Mouse (Mus musculus): ENCODE measurements around the gene Tmem39b. TPM values are rescaled to one million over a fixed set of nuclear protein-coding genes. Genes with fewer than 3 reads are reported as not detected.

Gene Tmem39b
- polyA plus RNA-seq, 1 experiment from 2014 or later: 24.1 TPM

GRCm38 (mm10) chr4:129672083-129672877 is 24.4 kb downstream of the Tmem39b start, which contains the start of gene Kpna6:
Gene Kpna6, minus strand, starts transcription at chr4:129672767.
- Histone ChIP-seq H3K36me3 (ENCODE audit: control insufficient read depth, insufficient read depth, low read length) (peaks cover 9% of the 10 kb centered on the region), H3K27me3 (replicated peaks; ENCODE audit: control insufficient read depth, insufficient read depth, low read length) (no peaks in the 10 kb centered on the region), H3K27ac (ENCODE audit: low read depth, low read length) (peak within 1 kb of the TSS; percentile 76), H3K4me1 (replicated peaks; ENCODE audit: control insufficient read depth, insufficient read depth, low read length) (peaks cover 15% of the 10 kb centered on the region), H3K9me3 (ENCODE audit: control insufficient read depth, low read length) (no peaks in the 10 kb centered on the region), H3K4me3 (ENCODE audit: low read depth, low read length) (peak within 1 kb of the TSS; percentile 95), H3K4me2 (peak within 1 kb of the TSS; percentile 77), H3K9ac (ENCODE audit: low read depth, low read length) (peak within 1 kb of the TSS; percentile 92)
- ATAC-seq (replicated peaks; ENCODE audit: low FRiP score) (peak; percentile 82), DNase-seq (ENCODE audit: low spot score) (peak; percentile 89)
- WGBS: under 1% methylated on average over 65 of the region's 65 CpGs

- peak overlapping the region; percentile 77 for H3K4me2 ChIP-seq
- peaks cover 7% of the 10 kb centered on the region for H3K36me3 ChIP-seq (ENCODE audit: control insufficient read depth, insufficient read depth, low read length)
- peak overlapping the region; percentile 76 for H3K27ac ChIP-seq (ENCODE audit: low read depth, low read length)
- no peaks in the 10 kb centered on the region for H3K27me3 ChIP-seq (replicated peaks; ENCODE audit: control insufficient read depth, insufficient read depth, low read length)
- DNase-seq (ENCODE audit: low spot score): no peak
- H3K9ac ChIP-seq (ENCODE audit: low read depth, low read length): peak overlapping the region; percentile 92
- no peaks in the 10 kb centered on the region for H3K9me3 ChIP-seq (ENCODE audit: control insufficient read depth, low read length)
- WGBS: 6% methylated on average over 12 of the region's 12 CpGs
- peaks cover 15% of the 10 kb centered on the region for H3K4me1 ChIP-seq (replicated peaks; ENCODE audit: control insufficient read depth, insufficient read depth, low read length)
- peak overlapping the region; percentile 95 for H3K4me3 ChIP-seq (ENCODE audit: low read depth, low read length)
- ATAC-seq (replicated peaks; ENCODE audit: low FRiP score): peak; percentile 60
Measured at GRCm38 (mm10) chr4:129671491-129672082, 25.1 kb downstream of the Tmem39b start.

- 88% methylated on average over 3 of the region's 3 CpGs for WGBS
- DNase-seq (ENCODE audit: low spot score) (no peak), ATAC-seq (replicated peaks; ENCODE audit: low FRiP score) (no peak)
- no peaks in the 10 kb centered on the region for H3K4me1 ChIP-seq (replicated peaks; ENCODE audit: control insufficient read depth, insufficient read depth, low read length)
- no peaks in the 10 kb centered on the region for H3K27me3 ChIP-seq (replicated peaks; ENCODE audit: control insufficient read depth, insufficient read depth, low read length)
- H3K36me3 ChIP-seq (ENCODE audit: control insufficient read depth, insufficient read depth, low read length): peaks cover 25% of the 10 kb centered on the region
- H3K9ac ChIP-seq (ENCODE audit: low read depth, low read length): no peak overlapping the region
- H3K27ac ChIP-seq (ENCODE audit: low read depth, low read length): no peak overlapping the region
- no peak overlapping the region for H3K4me2 ChIP-seq
- H3K9me3 ChIP-seq (ENCODE audit: control insufficient read depth, low read length): no peaks in the 10 kb centered on the region
- no peak overlapping the region for H3K4me3 ChIP-seq (ENCODE audit: low read depth, low read length)
Measured at GRCm38 (mm10) chr4:129662255-129662813, 34.3 kb downstream of the Tmem39b start.

GRCm38 (mm10) chr4:129661584-129661983 is 35.1 kb downstream of the Tmem39b start:
- ATAC-seq (replicated peaks; ENCODE audit: low FRiP score) (no peak), DNase-seq (ENCODE audit: low spot score) (no peak)
- H3K9me3 ChIP-seq (ENCODE audit: control insufficient read depth, low read length): no peaks in the 10 kb centered on the region
- H3K27ac ChIP-seq (ENCODE audit: low read depth, low read length): no peak overlapping the region
- peaks cover 28% of the 10 kb centered on the region for H3K36me3 ChIP-seq (ENCODE audit: control insufficient read depth, insufficient read depth, low read length)
- H3K4me2 ChIP-seq: no peak overlapping the region
- 86% methylated on average over 3 of the region's 3 CpGs for WGBS
- H3K4me3 ChIP-seq (ENCODE audit: low read depth, low read length): no peak overlapping the region
- H3K9ac ChIP-seq (ENCODE audit: low read depth, low read length): no peak overlapping the region
- H3K27me3 ChIP-seq (replicated peaks; ENCODE audit: control insufficient read depth, insufficient read depth, low read length): no peaks in the 10 kb centered on the region
- no peaks in the 10 kb centered on the region for H3K4me1 ChIP-seq (replicated peaks; ENCODE audit: control insufficient read depth, insufficient read depth, low read length)

GRCm38 (mm10) chr4:129654770-129655169 is 41.9 kb downstream of the Tmem39b start:
- Histone ChIP-seq H3K9me3 (ENCODE audit: control insufficient read depth, low read length) (no peaks in the 10 kb centered on the region), H3K9ac (ENCODE audit: low read depth, low read length) (no peak overlapping the region), H3K36me3 (ENCODE audit: control insufficient read depth, insufficient read depth, low read length) (peaks cover 57% of the 10 kb centered on the region), H3K27ac (ENCODE audit: low read depth, low read length) (no peak overlapping the region), H3K27me3 (replicated peaks; ENCODE audit: control insufficient read depth, insufficient read depth, low read length) (no peaks in the 10 kb centered on the region), H3K4me1 (replicated peaks; ENCODE audit: control insufficient read depth, insufficient read depth, low read length) (no peaks in the 10 kb centered on the region), H3K4me3 (ENCODE audit: low read depth, low read length) (no peak overlapping the region), H3K4me2 (no peak overlapping the region)
- ATAC-seq (replicated peaks; ENCODE audit: low FRiP score): no peak
- 91% methylated on average over 14 of the region's 14 CpGs for WGBS
- DNase-seq (ENCODE audit: low spot score): no peak

GRCm38 (mm10) chr4:129650359-129650758 is 46.3 kb downstream of the Tmem39b start:
- Histone ChIP-seq H3K9ac (ENCODE audit: low read depth, low read length) (no peak overlapping the region), H3K4me3 (ENCODE audit: low read depth, low read length) (no peak overlapping the region), H3K4me2 (no peak overlapping the region), H3K27me3 (replicated peaks; ENCODE audit: control insufficient read depth, insufficient read depth, low read length) (no peaks in the 10 kb centered on the region), H3K9me3 (ENCODE audit: control insufficient read depth, low read length) (no peaks in the 10 kb centered on the region), H3K4me1 (replicated peaks; ENCODE audit: control insufficient read depth, insufficient read depth, low read length) (no peaks in the 10 kb centered on the region), H3K36me3 (ENCODE audit: control insufficient read depth, insufficient read depth, low read length) (peaks cover 61% of the 10 kb centered on the region), H3K27ac (ENCODE audit: low read depth, low read length) (no peak overlapping the region)
- ATAC-seq (replicated peaks; ENCODE audit: low FRiP score): no peak
- DNase-seq (ENCODE audit: low spot score): no peak
- 92% methylated on average over 8 of the region's 8 CpGs for WGBS

- 67% methylated on average over 1 of the region's 1 CpGs for WGBS
- DNase-seq (ENCODE audit: low spot score) (no peak), ATAC-seq (replicated peaks; ENCODE audit: low FRiP score) (no peak)
- H3K36me3 ChIP-seq (ENCODE audit: control insufficient read depth, insufficient read depth, low read length): peaks cover 55% of the 10 kb centered on the region
- H3K9me3 ChIP-seq (ENCODE audit: control insufficient read depth, low read length): no peaks in the 10 kb centered on the region
- no peak overlapping the region for H3K4me3 ChIP-seq (ENCODE audit: low read depth, low read length)
- no peak overlapping the region for H3K9ac ChIP-seq (ENCODE audit: low read depth, low read length)
- H3K27me3 ChIP-seq (replicated peaks; ENCODE audit: control insufficient read depth, insufficient read depth, low read length): no peaks in the 10 kb centered on the region
- no peaks in the 10 kb centered on the region for H3K4me1 ChIP-seq (replicated peaks; ENCODE audit: control insufficient read depth, insufficient read depth, low read length)
- H3K27ac ChIP-seq (ENCODE audit: low read depth, low read length): no peak overlapping the region
- no peak overlapping the region for H3K4me2 ChIP-seq
Measured at GRCm38 (mm10) chr4:129648656-129649055, 48.0 kb downstream of the Tmem39b start.

- Histone ChIP-seq H3K9me3 (ENCODE audit: control insufficient read depth, low read length) (no peaks in the 10 kb centered on the region), H3K27ac (ENCODE audit: low read depth, low read length) (no peak overlapping the region), H3K36me3 (ENCODE audit: control insufficient read depth, insufficient read depth, low read length) (peaks cover 33% of the 10 kb centered on the region), H3K4me1 (replicated peaks; ENCODE audit: control insufficient read depth, insufficient read depth, low read length) (0 out of 2 replicates have a peak, but pooled peaks cover 5% of the 10 kb centered on the region), H3K4me2 (no peak overlapping the region), H3K9ac (ENCODE audit: low read depth, low read length) (no peak overlapping the region), H3K27me3 (replicated peaks; ENCODE audit: control insufficient read depth, insufficient read depth, low read length) (no peaks in the 10 kb centered on the region), H3K4me3 (ENCODE audit: low read depth, low read length) (no peak overlapping the region)
- DNase-seq (ENCODE audit: low spot score) (no peak), ATAC-seq (replicated peaks; ENCODE audit: low FRiP score) (no peak)
- 74% methylated on average over 6 of the region's 6 CpGs for WGBS
Measured at GRCm38 (mm10) chr4:129645204-129645603, 51.4 kb downstream of the Tmem39b start.

All from liver, embryonic 11.5 days (tissue).